Mouse (Mus musculus): ENCODE data around the gene Lrp1.

DNA sequence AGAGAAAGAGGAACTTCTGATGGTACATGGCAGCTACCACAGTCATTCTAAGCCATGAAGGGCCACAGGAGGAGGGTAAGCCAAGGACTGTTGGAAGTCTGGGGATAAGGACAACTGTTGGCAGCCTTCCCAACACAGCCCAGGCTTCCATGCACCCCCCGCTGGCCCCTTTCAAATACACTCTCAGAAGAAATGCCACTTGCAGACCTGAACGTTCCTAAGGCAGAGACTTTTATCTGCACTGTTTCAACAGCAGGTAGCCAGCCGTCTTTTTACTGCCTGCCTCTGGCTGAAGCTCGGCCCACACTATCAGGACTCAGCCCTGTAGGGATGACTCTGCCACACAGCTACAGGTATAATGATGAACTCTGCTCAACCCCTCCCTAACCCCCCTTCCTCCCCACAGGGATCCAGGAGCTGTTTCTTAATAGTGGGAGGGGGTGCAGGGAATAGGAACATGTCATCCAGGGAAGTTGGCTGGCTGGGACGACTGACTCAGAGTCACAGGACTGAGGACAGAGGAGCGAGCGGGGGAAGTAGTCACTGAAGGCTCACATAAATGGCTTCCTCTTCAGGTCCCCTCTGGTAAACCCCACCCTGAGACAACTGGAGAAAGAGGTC lies 24.5 kb downstream of the Lrp1 start:
- TF ChIP-seq POLR2A (IDR thresholded peaks at IDR 0.05; ENCODE audit: borderline replicate concordance, extremely low read depth, insufficient read depth, insufficient read length, poor library complexity, severe bottlenecking) = no peak
- TF ChIP-seq CTCF (IDR thresholded peaks at IDR 0.05; ENCODE audit: borderline replicate concordance, extremely low read depth, insufficient read depth, insufficient read length) = no peak
